Mouse (Mus musculus) spleen, postnatal 4 days (tissue): ENCODE measurements around the gene Nrarp.

Experiments
- DNase-seq, 2 experiments: peaks; one replicate each; pipeline ENCODE4 v3.0.0; 2022; ENCODE audit warnings: low spot score in 2 of 2

Gene Nrarp

DNA sequence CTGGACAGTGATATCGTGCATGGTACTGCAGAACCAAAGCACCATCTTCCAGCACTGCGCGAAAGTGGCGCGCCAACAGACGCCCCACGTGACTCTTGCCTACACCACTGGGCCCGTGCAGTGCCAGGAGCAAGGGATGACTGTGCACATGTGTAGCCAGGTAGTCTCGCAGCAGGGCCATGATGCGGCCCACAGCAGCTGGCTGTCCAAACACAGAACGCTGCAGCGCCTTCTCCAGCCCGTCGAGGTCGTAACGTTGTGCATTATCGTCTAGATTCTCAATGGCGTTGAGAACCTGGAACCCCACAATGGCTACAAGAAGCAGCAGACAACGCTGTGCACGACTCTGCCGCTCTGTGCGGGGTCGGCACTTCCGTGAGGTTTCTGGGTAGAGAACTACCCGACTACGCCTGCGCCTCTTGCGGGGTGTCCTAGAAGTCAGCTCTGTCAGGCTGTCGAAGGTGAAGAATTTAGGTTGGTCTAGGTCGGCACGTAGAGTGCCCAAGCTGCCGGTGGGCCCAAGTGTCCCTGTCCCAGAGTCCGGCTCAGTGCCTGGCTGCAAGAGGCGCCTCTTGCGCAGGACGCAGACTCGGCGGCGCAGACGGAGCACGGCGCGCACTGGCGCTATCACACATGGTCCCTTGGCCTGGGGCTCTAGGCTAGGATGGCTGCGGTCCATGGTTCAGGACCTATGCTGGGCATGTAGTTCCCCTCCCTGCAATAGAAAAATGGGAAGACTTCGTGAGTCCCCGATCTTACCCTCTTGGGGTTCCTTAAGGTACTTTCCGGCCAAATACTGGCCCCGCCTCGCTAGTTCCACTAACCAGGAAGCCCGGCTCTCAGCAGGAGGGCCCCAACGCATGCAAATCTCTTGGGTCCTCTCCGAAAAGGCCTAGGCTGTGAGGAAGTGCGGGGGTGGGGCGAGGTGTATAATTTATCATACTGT is 14.9 kb downstream of the Nrarp start:
- DNase-seq: peak; percentile 82 to 86

GRCm38 (mm10) chr2:25196172-25196954 is 15.8 kb downstream of the Nrarp start, which contains the start of gene Tor4a:
Gene Tor4a (minus strand): TSS chr2:25196886.
- peak; percentile 79 to 86 for DNase-seq

- DNase-seq: peak in 1 of 2 experiments; percentile 64
Measured at GRCm38 (mm10) chr2:25197191-25197590, 16.6 kb downstream of the Nrarp start.

DNA sequence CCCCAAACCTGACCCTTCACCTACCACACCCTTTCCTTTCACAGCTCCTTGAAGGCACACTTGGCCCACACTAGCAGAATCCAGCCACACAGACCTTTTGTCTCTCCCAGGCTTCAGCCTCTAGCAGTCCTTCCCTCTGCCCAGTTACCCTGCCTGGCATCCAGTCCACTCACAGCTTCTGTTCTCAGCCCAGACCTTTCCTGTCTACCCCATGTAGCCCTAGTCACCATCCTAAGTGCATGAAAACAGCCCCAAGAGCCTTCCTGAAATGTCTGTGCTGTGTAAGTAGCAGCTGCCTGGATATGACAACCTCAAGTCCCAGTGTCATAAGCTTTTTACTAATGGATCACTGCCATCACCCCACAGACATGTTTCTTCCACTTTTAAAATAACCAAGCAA is 17.4 kb downstream of the Nrarp start:
- DNase-seq: no peak

- no peak for DNase-seq
Measured at GRCm38 (mm10) chr2:25200631-25201030, 20.1 kb downstream of the Nrarp start.

DNA sequence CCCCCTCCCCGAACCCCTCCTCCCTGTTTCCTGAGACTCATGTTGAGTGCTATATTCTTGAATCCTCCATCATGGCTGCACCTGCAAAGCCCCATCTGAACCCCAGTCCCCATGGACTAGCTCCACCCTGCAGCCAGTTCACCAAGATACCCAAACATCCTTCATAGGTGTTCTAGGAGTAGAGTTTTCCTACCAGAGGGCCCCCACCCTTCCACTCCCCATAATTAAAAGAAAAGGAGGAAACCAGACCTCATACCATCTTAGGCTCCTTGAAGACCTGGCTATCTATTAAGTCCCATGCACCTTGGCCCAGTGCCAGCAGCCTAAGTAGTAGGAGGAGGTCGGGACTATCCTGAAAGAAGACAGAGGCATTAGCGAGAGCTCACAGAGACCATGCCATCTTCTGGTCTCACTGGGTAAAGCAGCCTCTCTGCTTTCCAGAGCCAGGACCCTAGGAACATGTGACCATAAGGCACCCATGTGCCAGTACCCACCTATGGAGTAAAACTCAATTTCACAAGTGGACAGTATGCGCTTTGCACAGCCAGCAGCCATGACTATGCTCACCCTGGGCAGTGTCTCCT is 23.2 kb downstream of the Nrarp start:
- DNase-seq: peak; percentile 60 to 80

GRCm38 (mm10) chr2:25207593-25207992 is 27.0 kb downstream of the Nrarp start:
- DNase-seq: no peak

GRCm38 (mm10) chr2:25210686-25211085 is 30.1 kb downstream of the Nrarp start:
- no peak for DNase-seq

- peak; percentile 92 to 97 for DNase-seq
Measured at GRCm38 (mm10) chr2:25211121-25211670, 30.6 kb downstream of the Nrarp start, which contains the start of gene Nelfb. Gene Nelfb (minus strand): TSS chr2:25211489.

- DNase-seq: no peak
Measured at GRCm38 (mm10) chr2:25213266-25213865, 32.8 kb downstream of the Nrarp start.

GRCm38 (mm10) chr2:25214444-25214843 is 33.9 kb downstream of the Nrarp start, which contains the start of gene Stpg3:
Gene Stpg3 (minus strand): TSS chr2:25214637.
- DNase-seq: no peak

DNA sequence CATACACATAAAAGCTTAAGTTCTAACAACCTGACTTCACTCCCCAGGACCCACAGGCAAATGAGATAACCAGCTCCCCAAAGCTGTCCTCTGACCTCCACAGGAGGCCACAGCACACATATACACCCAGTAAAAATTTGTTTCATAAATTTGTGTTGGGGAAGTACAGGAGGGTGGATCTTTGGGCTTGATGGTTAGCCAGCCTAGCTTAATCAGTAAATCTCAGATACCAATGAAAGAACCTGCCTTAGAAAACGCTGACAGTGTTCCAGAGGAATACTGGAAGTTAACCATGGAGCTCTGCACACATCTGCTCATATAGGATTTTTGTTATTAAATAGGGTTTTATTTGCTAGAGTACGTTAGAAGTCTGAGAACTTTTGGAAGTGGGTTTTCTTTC is 37.1 kb downstream of the Nrarp start:
- DNase-seq: no peak

GRCm38 (mm10) chr2:25218445-25218844 is 37.9 kb downstream of the Nrarp start, which contains the start of gene Fam166a:
Gene Fam166a (plus strand): TSS chr2:25218745.
- DNase-seq: no peak

DNA sequence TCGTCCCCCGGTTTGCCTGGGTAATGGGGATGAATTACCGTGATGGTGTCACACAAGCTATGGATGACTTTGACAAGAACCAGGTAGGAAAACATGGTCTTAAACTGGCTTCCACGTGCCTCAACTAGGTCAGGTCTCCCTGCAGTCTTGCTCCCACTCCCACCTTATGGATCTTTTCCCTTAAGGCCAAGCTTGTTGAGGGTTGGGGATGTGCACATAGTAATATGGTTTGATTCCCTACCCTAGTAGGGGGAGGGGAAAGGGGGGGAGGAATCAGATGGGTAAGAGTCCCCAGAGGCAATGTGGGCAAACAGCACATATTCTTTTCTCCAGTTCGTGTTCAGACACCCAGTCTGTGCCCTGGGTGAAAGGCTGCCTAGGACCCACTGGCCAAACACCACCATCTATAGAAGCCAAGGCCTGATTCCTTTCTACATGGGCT is 40.8 kb downstream of the Nrarp start:
- DNase-seq: no peak

GRCm38 (mm10) chr2:25223681-25224491 is 43.3 kb downstream of the Nrarp start:
- peak; percentile 93 to 95 for DNase-seq

- DNase-seq: no peak
Measured at GRCm38 (mm10) chr2:25224492-25224765, 43.9 kb downstream of the Nrarp start, which contains the start of gene Tubb4b. Gene Tubb4b (minus strand): TSS chr2:25224702.

DNA sequence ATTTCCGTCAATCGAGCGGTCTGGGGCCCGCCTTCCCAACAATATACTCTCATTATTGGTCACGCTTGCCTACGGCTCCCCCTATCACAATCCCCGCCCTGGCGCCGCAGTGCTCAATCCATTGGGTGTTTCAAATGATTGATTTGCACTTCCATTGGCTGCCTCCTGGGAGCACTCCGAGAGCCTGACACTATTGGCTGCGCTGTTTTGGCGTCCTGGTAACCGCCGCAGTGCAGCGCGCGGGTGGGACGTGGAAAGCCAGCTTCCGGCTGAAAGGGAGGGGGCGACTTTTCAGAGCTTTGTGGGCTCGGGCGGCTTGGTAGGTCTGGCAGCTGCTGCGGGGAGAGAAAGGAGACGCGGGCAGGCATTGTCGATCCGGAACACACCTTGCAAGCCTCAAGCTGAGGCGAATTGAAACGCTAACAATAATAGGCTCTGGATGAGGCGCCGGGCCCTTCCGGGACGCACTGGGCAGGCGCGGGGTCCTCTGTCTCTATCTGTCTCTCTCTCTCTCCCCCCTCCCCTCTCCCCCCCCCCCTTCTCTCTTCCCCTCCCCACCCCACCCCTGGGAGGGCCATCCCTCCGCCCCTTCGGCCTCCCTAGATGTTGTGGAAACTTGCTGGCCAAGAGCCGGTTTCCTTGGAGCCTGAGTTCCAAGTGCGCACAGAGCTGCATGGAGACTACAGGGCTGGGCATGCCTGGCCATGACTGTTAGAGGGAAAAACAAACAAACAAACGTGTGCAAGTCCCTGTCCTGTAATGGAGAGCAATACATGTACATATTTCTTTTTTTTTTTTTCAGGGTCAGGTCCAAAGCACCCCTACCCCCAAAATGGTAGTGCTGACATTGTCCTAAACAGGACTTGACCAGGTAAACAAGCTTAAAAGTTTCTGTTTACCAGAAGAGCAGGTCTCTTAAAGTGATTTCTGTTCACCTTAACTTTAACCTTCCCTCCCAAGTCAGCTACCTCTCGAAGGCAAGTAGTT is 44.5 kb downstream of the Nrarp start:
- DNase-seq: peak; percentile 96 to 98

DNA sequence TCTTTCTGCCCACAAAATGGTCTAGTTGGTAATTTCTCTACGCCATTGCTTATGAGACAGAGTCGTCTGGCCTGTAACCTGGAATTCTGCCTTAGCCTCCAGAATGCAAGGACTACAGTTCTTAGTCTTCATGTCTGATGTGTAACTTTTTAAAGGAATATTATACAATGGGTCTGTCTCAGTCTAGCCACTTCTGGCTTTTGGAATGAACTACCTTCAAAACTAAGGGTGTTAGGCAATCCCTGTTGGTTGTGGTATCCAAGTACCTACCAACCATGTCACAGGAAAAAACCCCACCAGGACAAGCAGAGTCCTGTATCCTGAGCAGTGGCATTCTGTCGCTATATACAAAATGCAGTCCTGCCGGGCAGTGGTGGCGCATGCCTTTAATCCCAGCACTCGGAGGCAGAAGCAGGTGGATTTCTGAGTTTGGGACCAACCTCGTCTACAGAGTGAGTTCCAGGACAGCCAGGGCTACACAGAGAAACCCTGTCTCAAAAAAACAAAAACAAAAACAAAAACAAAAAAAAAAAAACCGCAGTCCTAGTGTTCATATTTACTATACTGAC is 45.3 kb downstream of the Nrarp start:
- DNase-seq: no peak

- no peak for DNase-seq
Measured at GRCm38 (mm10) chr2:25226864-25227263, 46.3 kb downstream of the Nrarp start.
